Mouse (Mus musculus) myocyte (in vitro differentiated cells): ENCODE measurements around the gene Mettl1. TPM values are rescaled to one million over a fixed set of nuclear protein-coding genes. Genes with fewer than 3 reads are reported as not detected.

Experiments used
- H3K27me3 ChIP-seq: one replicate; pipeline ENCODE4 v1.6.1; 2011; ENCODE audit not compliant: control insufficient read depth, insufficient read depth, insufficient read length
- H3K36me3 ChIP-seq: one replicate; pipeline ENCODE4 v1.6.1; 2011; ENCODE audit not compliant: control insufficient read depth, insufficient read depth
- H3K4me2 ChIP-seq: one replicate; pipeline ENCODE4 v1.6.1; 2011; ENCODE audit warnings: low read depth, control low read depth
- H3K4me3 ChIP-seq: one replicate; pipeline ENCODE4 v1.5.1; 2011; ENCODE audit warnings: mild to moderate bottlenecking, control low read depth, moderate library complexity
- H3K79me2 ChIP-seq: one replicate; pipeline ENCODE4 v1.6.1; 2011; ENCODE audit not compliant: control insufficient read depth, insufficient read depth
- H3ac ChIP-seq: one replicate; pipeline ENCODE4 v1.6.1; 2011; ENCODE audit not compliant: control insufficient read depth, insufficient read length
- CEBPB ChIP-seq: IDR thresholded peaks from 2 replicates; pipeline ENCODE4 v1.6.1; 2011; ENCODE audit warnings: mild to moderate bottlenecking, moderate library complexity; ENCODE audit not compliant: poor library complexity, insufficient read depth, severe bottlenecking
- E2F4 ChIP-seq: IDR thresholded peaks from one replicate; pipeline ENCODE4 v1.6.1; 2011; ENCODE audit warnings: mild to moderate bottlenecking, control low read depth, moderate library complexity; ENCODE audit not compliant: insufficient read depth
- MAX ChIP-seq: IDR thresholded peaks from one replicate; pipeline ENCODE4 v1.6.1; 2011; ENCODE audit warnings: low read depth, mild to moderate bottlenecking, control low read depth
- MYOD1 ChIP-seq, 3 experiments: IDR thresholded peaks; one replicate each; pipeline ENCODE4 v1.6.1; 2011; ENCODE audit warnings: control low read depth in 2 of 3, low read depth in 2 of 3, mild to moderate bottlenecking in 2 of 3, moderate library complexity in 1 of 3; ENCODE audit not compliant: insufficient read length in 2 of 3, control insufficient read depth in 1 of 3
- MYOG ChIP-seq, 3 experiments: IDR thresholded peaks; one replicate each; pipeline ENCODE4 v1.6.1; 2011; ENCODE audit warnings: control low read depth in 2 of 3, low read depth in 2 of 3, mild to moderate bottlenecking in 2 of 3; ENCODE audit not compliant: insufficient read length in 2 of 3, control insufficient read depth in 1 of 3, insufficient read depth in 1 of 3
- POLR2A ChIP-seq: IDR thresholded peaks from one replicate; pipeline ENCODE4 v1.6.1; 2011; ENCODE audit warnings: low read depth, mild to moderate bottlenecking, control low read depth, moderate library complexity; ENCODE audit not compliant: insufficient read length
- POLR2AphosphoS2 ChIP-seq: IDR thresholded peaks from one replicate; pipeline ENCODE4 v1.6.1; 2011; ENCODE audit warnings: low read depth, control low read depth; ENCODE audit not compliant: insufficient read length
- REST ChIP-seq: IDR thresholded peaks from one replicate; pipeline ENCODE4 v1.6.1; 2011; ENCODE audit warnings: mild to moderate bottlenecking, control low read depth, moderate library complexity; ENCODE audit not compliant: insufficient read depth, insufficient read length
- SRF ChIP-seq: IDR thresholded peaks from one replicate; pipeline ENCODE4 v1.6.1; 2011; ENCODE audit warnings: low read depth; ENCODE audit not compliant: control insufficient read depth, insufficient read length
- TCF12 ChIP-seq: IDR thresholded peaks from one replicate; pipeline ENCODE4 v1.6.1; 2011; ENCODE audit warnings: mild to moderate bottlenecking, control low read depth; ENCODE audit not compliant: poor library complexity, insufficient read depth, severe bottlenecking
- TCF3 ChIP-seq: IDR thresholded peaks from one replicate; pipeline ENCODE4 v1.6.1; 2011; ENCODE audit warnings: low read depth, control low read depth; ENCODE audit not compliant: insufficient read length
- USF1 ChIP-seq: IDR thresholded peaks from one replicate; pipeline ENCODE4 v1.6.1; 2011; ENCODE audit warnings: low read depth, mild to moderate bottlenecking, control low read depth, moderate library complexity
- polyA plus RNA-seq: library from polyadenylated mRNA; unstranded; fragments of >200 nt; fragmentation: generic; extraction: Trizol; gene quantifications from one replicate; pipeline ENCODE4 v1.2.1, GENCODE M21; 2012; ENCODE audit warnings: missing spikeins

Gene Mettl1
- polyA plus RNA-seq, 1 experiment = 17.2 TPM

DNA sequence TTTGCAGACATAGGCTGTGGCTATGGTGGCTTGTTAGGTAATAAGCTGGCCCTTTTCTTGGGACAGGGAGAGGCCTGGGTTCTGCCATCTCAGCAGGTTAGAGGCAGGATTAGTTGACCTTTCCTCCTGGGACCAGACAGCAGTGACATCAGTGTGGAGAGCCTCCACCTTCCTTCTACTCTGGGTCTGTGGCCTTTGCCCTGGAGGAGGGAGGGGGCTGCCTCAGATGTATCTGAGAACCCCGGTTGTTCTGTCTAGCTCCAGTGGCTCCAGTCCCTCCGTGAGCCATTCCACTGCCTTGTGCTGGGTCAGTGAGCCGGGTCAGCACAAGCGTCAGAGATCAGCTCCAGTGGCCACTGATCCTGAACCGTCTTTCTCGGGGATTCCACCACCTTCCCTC is 2.0 kb downstream of the Mettl1 start:
- TF ChIP-seq POLR2AphosphoS2 = no peak
- TF ChIP-seq TCF3 = no peak
- no peak for TF ChIP-seq CEBPB
- no peak for TF ChIP-seq TCF12
- no peak for TF ChIP-seq MAX
- TF ChIP-seq USF1 = no peak
- no peak for TF ChIP-seq MYOD1 (IDR thresholded peaks at IDR 0.05; ENCODE audit: control insufficient read depth in 1 of 3, insufficient read length in 2 of 3, low read depth in 2 of 3)
- no peak for TF ChIP-seq POLR2A
- TF ChIP-seq MYOG (IDR thresholded peaks at IDR 0.05; ENCODE audit: control insufficient read depth in 1 of 3, insufficient read depth in 1 of 3, insufficient read length in 2 of 3, low read depth in 2 of 3) = no peak
- TF ChIP-seq REST = no peak
- TF ChIP-seq E2F4 = no peak
- no peak for TF ChIP-seq SRF
- peak overlapping the region; percentile 65 for H3K4me2 ChIP-seq
- H3K27me3 ChIP-seq = no peaks in the 10 kb centered on the region
- no peak overlapping the region for H3ac ChIP-seq
- peak overlapping the region; percentile 92 for H3K4me3 ChIP-seq
- no peaks in the 10 kb centered on the region for H3K36me3 ChIP-seq
- H3K79me2 ChIP-seq = peaks cover 4% of the 10 kb centered on the region

GRCm38 (mm10) chr10:127047954-127048353 is 6.7 kb downstream of the Mettl1 start, which contains the start of gene Cyp27b1:
Cyp27b1 (plus strand) TSS chr10:127048250.
- H3K79me2 ChIP-seq = no peaks in the 10 kb centered on the region
- no peak within 1 kb of the TSS for H3ac ChIP-seq
- peaks cover 9% of the 10 kb centered on the region for H3K27me3 ChIP-seq
- H3K4me3 ChIP-seq = no peak within 1 kb of the TSS
- H3K4me2 ChIP-seq = peak within 1 kb of the TSS; percentile 15
- TF ChIP-seq TCF12 = no peak
- TF ChIP-seq REST = no peak
- TF ChIP-seq MAX = no peak
- TF ChIP-seq MYOG (IDR thresholded peaks at IDR 0.05; ENCODE audit: control insufficient read depth in 1 of 3, insufficient read depth in 1 of 3, insufficient read length in 2 of 3, low read depth in 2 of 3) = no peak
- no peak for TF ChIP-seq POLR2A
- no peak for TF ChIP-seq CEBPB
- no peak for TF ChIP-seq SRF
- no peak for TF ChIP-seq TCF3
- no peak for TF ChIP-seq MYOD1 (IDR thresholded peaks at IDR 0.05; ENCODE audit: control insufficient read depth in 1 of 3, insufficient read length in 2 of 3, low read depth in 2 of 3)
- TF ChIP-seq USF1 = no peak
- no peak for TF ChIP-seq E2F4
- TF ChIP-seq POLR2AphosphoS2 = no peak
- H3K36me3 ChIP-seq = no peaks in the 10 kb centered on the region

DNA sequence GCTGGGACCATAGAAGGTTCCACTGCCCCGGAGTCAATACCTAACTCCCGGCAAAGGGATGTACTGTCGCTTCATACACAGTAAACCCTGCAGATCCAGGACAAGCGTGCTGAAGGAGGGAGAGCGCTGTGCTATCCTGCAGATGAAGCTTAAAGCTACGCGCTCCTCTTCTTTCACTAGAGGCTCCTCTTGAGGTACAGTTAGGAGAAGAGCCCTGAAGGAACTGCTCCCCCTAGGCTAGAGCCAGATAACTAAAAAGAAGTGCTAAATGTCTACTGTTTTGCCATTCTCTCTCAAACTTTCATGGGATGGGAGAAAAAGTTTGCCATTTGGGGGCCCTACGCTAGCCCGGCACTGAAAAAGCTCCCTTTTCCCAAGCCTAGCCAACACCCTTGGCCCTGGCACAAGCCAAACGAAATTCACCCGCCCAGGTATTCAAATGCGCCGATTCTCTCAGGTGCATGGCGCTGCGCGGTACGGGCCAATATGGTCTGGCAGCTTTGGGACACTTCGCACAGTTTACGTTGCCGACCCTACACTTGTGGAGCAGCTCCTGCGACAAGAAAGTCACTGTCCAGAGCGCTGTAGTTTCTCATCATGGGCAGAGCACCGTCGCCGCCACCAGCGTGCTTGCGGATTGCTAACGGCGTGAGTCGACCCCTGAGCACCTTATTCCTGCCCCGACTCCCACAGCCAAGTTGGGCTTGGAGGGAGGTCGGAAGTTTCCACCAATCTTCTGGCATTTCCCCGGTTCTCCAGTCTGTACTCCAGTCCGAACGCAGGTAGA is 7.6 kb downstream of the Mettl1 start:
- H3ac ChIP-seq = no peak overlapping the region
- no peak overlapping the region for H3K4me3 ChIP-seq
- TF ChIP-seq POLR2AphosphoS2 (peak; percentile 47), TCF12 (no peak)
- peak overlapping the region; percentile 15 for H3K4me2 ChIP-seq
- no peaks in the 10 kb centered on the region for H3K36me3 ChIP-seq
- H3K27me3 ChIP-seq = peaks cover 9% of the 10 kb centered on the region
- no peaks in the 10 kb centered on the region for H3K79me2 ChIP-seq

- H3K4me3 ChIP-seq = no peak overlapping the region
- no peak overlapping the region for H3ac ChIP-seq
- peaks cover 9% of the 10 kb centered on the region for H3K27me3 ChIP-seq
- no peaks in the 10 kb centered on the region for H3K36me3 ChIP-seq
- no peak for TF ChIP-seq MYOG (IDR thresholded peaks at IDR 0.05; ENCODE audit: control insufficient read depth in 1 of 3, insufficient read depth in 1 of 3, insufficient read length in 2 of 3, low read depth in 2 of 3)
- no peak for TF ChIP-seq CEBPB
- no peak for TF ChIP-seq POLR2AphosphoS2
- no peak for TF ChIP-seq SRF
- TF ChIP-seq POLR2A = no peak
- TF ChIP-seq MYOD1 (IDR thresholded peaks at IDR 0.05; ENCODE audit: control insufficient read depth in 1 of 3, insufficient read length in 2 of 3, low read depth in 2 of 3) = no peak
- no peak for TF ChIP-seq USF1
- no peaks in the 10 kb centered on the region for H3K79me2 ChIP-seq
- peak overlapping the region; percentile 15 for H3K4me2 ChIP-seq
These were observed 8.3 kb downstream of the Mettl1 start for GRCm38 (mm10) chr10:127049395-127050118.

GRCm38 (mm10) chr10:127050119-127050474 is 8.9 kb downstream of the Mettl1 start:
- no peak overlapping the region for H3K4me3 ChIP-seq
- TF ChIP-seq TCF3 = no peak
- TF ChIP-seq CEBPB = no peak
- no peak for TF ChIP-seq MYOD1 (IDR thresholded peaks at IDR 0.05; ENCODE audit: control insufficient read depth in 1 of 3, insufficient read length in 2 of 3, low read depth in 2 of 3)
- TF ChIP-seq POLR2A = no peak
- H3K27me3 ChIP-seq = peaks cover 9% of the 10 kb centered on the region
- no peak overlapping the region for H3K4me2 ChIP-seq
- no peak overlapping the region for H3ac ChIP-seq
- H3K36me3 ChIP-seq = no peaks in the 10 kb centered on the region
- no peaks in the 10 kb centered on the region for H3K79me2 ChIP-seq
